Mouse (Mus musculus) bone marrow macrophage, adult 2 months (primary cell): ENCODE measurements around the gene Ahnak2. TPM values are rescaled to one million over a fixed set of nuclear protein-coding genes. Genes with fewer than 3 reads are reported as not detected.
A peak's percentile ranks its signal among the peaks of the same experiment; 100 is the strongest.

Experiments
- H3K27ac ChIP-seq: 2 replicates; pipeline ENCODE4 v1.5.1; 2012; ENCODE audit warnings: low read depth, low read length; ENCODE audit not compliant: insufficient read depth
- H3K4me1 ChIP-seq: 2 replicates; pipeline ENCODE4 v1.6.1; 2012; ENCODE audit warnings: low read length; ENCODE audit not compliant: control insufficient read depth, insufficient read depth
- H3K4me3 ChIP-seq: 2 replicates; pipeline ENCODE4 v1.5.1; 2012; ENCODE audit warnings: mild to moderate bottlenecking, low read length, moderate library complexity; ENCODE audit not compliant: insufficient read depth
- CTCF ChIP-seq: IDR thresholded peaks from 2 replicates; pipeline ENCODE4 v1.5.1; 2012; ENCODE audit warnings: low read depth, mild to moderate bottlenecking, low read length, moderate library complexity
- POLR2A ChIP-seq: IDR thresholded peaks from 2 replicates; pipeline ENCODE4 v1.6.1; 2012; ENCODE audit warnings: mild to moderate bottlenecking, low read depth, low read length, borderline replicate concordance
- polyA plus RNA-seq: library from polyadenylated mRNA; stranded (reverse); fragments of >200 nt; gene quantifications from 2 replicates; pipeline ENCODE4 v1.2.4, GENCODE M21; 2012; ENCODE audit not compliant: missing spikeins, insufficient read depth, insufficient read length

Gene Ahnak2
- polyA plus RNA-seq, 1 experiment = 27.3 TPM

GRCm38 (mm10) chr12:112762018-112762417 lies 40.4 kb downstream of the Ahnak2 start:
- Histone ChIP-seq H3K4me1 (peaks cover 13% of the 10 kb centered on the region), H3K27ac (peak overlapping the region; percentile 96), H3K4me3 (peak overlapping the region; percentile 71)
- TF ChIP-seq CTCF (no peak), POLR2A (no peak)

DNA sequence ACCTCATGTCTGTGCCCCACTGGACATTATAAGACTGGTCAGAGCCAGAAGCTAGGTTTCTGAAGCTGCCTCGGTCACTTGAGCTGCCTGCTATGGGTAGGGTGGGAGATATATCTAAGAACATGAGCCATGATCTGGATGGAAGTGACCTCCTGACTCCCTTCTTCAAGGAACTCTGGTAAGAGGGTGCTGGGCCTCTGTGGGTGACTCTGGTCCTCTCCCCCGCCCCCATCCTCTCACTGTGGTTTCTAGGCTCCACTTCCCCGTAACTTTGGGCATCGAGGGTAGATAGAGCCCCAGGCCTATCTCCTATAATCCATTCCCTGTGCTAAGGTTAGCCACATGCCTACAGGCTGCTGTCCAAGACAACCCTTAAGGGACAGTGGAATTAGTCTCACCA lies 41.0 kb downstream of the Ahnak2 start:
- Histone ChIP-seq H3K4me3 (peak overlapping the region; percentile 71), H3K27ac (peak overlapping the region; percentile 96)

GRCm38 (mm10) chr12:112760154-112760926 lies 42.1 kb downstream of the Ahnak2 start, which contains the start of gene Pld4:
Gene Pld4, plus strand, starts transcription at chr12:112760655.
- Histone ChIP-seq H3K27ac (peak within 1 kb of the TSS; percentile 96), H3K4me3 (peak within 1 kb of the TSS; percentile 71), H3K4me1 (peaks cover 13% of the 10 kb centered on the region)
- no peak for TF ChIP-seq CTCF
- TF ChIP-seq POLR2A = peak; percentile 46; the same call in 1 of the 2 replicates

More for the DNA sequence above, 41.0 kb downstream of the Ahnak2 start:
- TF ChIP-seq CTCF = no peak
- peaks cover 13% of the 10 kb centered on the region for H3K4me1 ChIP-seq

DNA sequence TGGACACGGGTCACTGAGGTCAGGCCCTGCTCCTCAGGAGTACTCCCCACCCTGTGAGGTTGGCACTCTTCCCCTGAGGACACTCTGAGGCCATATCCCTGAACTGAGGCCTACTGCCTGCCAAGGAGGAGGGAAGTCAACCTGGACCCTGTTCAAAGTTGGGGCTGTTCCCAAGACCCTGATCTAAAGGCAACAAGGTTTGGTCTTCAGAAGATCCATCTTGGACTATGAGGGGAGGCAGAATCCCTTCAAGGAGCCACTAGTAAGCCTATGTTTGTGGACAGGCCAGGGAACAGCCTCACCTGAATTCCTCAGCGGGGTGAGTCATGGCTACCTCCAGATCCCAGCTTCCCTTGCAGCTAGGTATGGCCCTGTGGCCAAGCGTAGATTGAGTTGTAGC lies 43.0 kb downstream of the Ahnak2 start:
- peak overlapping the region; percentile 96 for H3K27ac ChIP-seq
- no peak overlapping the region for H3K4me3 ChIP-seq
- TF ChIP-seq POLR2A (no peak), CTCF (no peak)
- H3K4me1 ChIP-seq = peaks cover 16% of the 10 kb centered on the region

- H3K4me3 ChIP-seq = no peak overlapping the region
- H3K27ac ChIP-seq = no peak overlapping the region
- peaks cover 5% of the 10 kb centered on the region; the same call in 1 of the 2 replicates for H3K4me1 ChIP-seq
- TF ChIP-seq POLR2A (no peak), CTCF (no peak)
Observed at GRCm38 (mm10) chr12:112757896-112758295, 44.6 kb downstream of the Ahnak2 start.

DNA sequence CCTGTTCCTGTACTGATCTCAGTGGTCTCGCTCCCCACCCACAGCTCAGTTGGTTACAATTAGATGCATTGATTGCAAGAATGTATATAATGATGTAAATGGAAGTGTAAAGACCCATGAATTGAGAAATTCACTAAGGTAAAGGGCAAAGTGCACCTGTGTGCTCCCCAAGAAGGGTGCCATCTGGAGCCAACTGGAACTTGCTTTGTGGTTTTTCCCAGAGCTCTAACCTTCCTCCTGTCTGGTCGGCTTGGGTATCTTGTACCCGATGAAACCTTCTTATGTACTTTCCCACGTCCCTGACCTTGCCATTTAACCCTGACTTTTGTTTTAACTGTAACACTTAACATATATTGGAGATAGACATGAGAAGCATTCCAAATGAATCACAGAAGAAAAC lies 46.6 kb downstream of the Ahnak2 start:
- TF ChIP-seq POLR2A (no peak), CTCF (no peak)

DNA sequence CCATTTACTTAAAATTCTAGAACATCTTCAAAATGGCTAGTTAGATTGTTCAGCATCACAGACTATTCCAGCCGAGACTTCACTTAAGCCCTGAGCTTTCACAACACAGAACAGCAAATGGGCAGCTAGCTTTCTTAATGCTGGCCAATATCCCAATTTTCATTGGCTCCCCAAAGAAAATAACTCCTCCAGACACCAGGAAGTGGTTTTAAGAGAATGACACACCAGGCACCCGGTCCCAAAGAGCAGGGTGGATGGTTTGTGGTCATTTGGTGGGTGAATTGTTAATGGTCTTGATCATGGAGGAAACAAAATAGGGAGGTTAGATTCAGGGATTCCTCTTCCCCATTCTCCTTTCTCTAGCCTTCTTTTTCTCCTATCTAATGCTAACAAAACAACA lies 50.1 kb downstream of the Ahnak2 start:
- Histone ChIP-seq H3K4me3 (no peak overlapping the region), H3K4me1 (peaks cover 8% of the 10 kb centered on the region; the same call in 1 of the 2 replicates), H3K27ac (no peak overlapping the region)
- no peak for TF ChIP-seq POLR2A
- no peak for TF ChIP-seq CTCF

More for the DNA sequence above, 46.6 kb downstream of the Ahnak2 start:
- Histone ChIP-seq H3K27ac (no peak overlapping the region), H3K4me3 (no peak overlapping the region), H3K4me1 (peaks cover 8% of the 10 kb centered on the region; the same call in 1 of the 2 replicates)

GRCm38 (mm10) chr12:112750976-112751375 lies 51.5 kb downstream of the Ahnak2 start:
- Histone ChIP-seq H3K4me3 (no peak overlapping the region), H3K27ac (no peak overlapping the region), H3K4me1 (peaks cover 10% of the 10 kb centered on the region; the same call in 1 of the 2 replicates)
- no peak for TF ChIP-seq CTCF
- TF ChIP-seq POLR2A = no peak

GRCm38 (mm10) chr12:112747606-112747970 lies 54.9 kb downstream of the Ahnak2 start:
- H3K4me1 ChIP-seq = peaks cover 8% of the 10 kb centered on the region; the same call in 1 of the 2 replicates

GRCm38 (mm10) chr12:112746808-112747605 lies 55.5 kb downstream of the Ahnak2 start:
- TF ChIP-seq POLR2A = no peak
- no peak for TF ChIP-seq CTCF
- Histone ChIP-seq H3K4me1 (peaks cover 4% of the 10 kb centered on the region; the same call in 1 of the 2 replicates), H3K27ac (no peak overlapping the region), H3K4me3 (no peak overlapping the region)

More at GRCm38 (mm10) chr12:112747606-112747970, 54.9 kb downstream of the Ahnak2 start:
- TF ChIP-seq POLR2A (no peak), CTCF (no peak)
- H3K4me3 ChIP-seq = no peak overlapping the region
- no peak overlapping the region for H3K27ac ChIP-seq
